Mouse (Mus musculus) forebrain, embryonic 12.5 days (tissue): ENCODE results near the gene Chn2. TPM values are rescaled to one million over a fixed set of nuclear protein-coding genes. Genes with fewer than 3 reads are reported as not detected.

Experiments used
- ATAC-seq: fragments of 200-750 bp; cut with Nextera tagmentation; 2 replicates; pipeline ENCODE4 v1.8.0; 2017; ENCODE audit warnings: moderate TSS enrichment; ENCODE audit not compliant: low FRiP score
- H3K27ac ChIP-seq: fragments of 300-500 bp; sonication (generic); 2 replicates; pipeline ENCODE4 v1.5.1; 2016; ENCODE audit warnings: mild to moderate bottlenecking
- H3K27me3 ChIP-seq: fragments of 300-500 bp; sonication (generic); 2 replicates; pipeline ENCODE4 v1.6.1; 2016; ENCODE audit warnings: mild to moderate bottlenecking
- H3K36me3 ChIP-seq: fragments of 300-500 bp; sonication (generic); replicated peaks from 2 replicates; pipeline ENCODE4 v1.6.1; 2016; ENCODE audit warnings: mild to moderate bottlenecking
- H3K4me1 ChIP-seq: fragments of 300-500 bp; sonication (generic); 2 replicates; pipeline ENCODE4 v1.6.1; 2016
- H3K4me2 ChIP-seq: fragments of 300-500 bp; sonication (generic); 2 replicates; pipeline ENCODE4 v1.6.1; 2016; ENCODE audit warnings: mild to moderate bottlenecking, moderate library complexity
- H3K4me3 ChIP-seq: fragments of 300-500 bp; sonication (generic); replicated peaks from 2 replicates; pipeline ENCODE4 v1.5.1; 2016; ENCODE audit warnings: mild to moderate bottlenecking
- H3K9ac ChIP-seq: fragments of 300-500 bp; sonication (generic); 2 replicates; pipeline ENCODE4 v1.6.1; 2016; ENCODE audit warnings: mild to moderate bottlenecking
- H3K9me3 ChIP-seq: fragments of 300-500 bp; sonication (generic); 2 replicates; pipeline ENCODE4 v1.6.1; 2016
- WGBS: fragments of 180-500 bp; shearing (Covaris S2); methylation state at CpG from one replicate; pipeline ENCODE4 v1.1.7; 2016; 5-methylcytosine and 5-hydroxymethylcytosine counted together
- polyA plus RNA-seq: library from polyadenylated mRNA; unstranded; fragments of >200 nt; fragmentation: Nextera tagmentation; extraction: Ambion mirVana; gene quantifications from 2 replicates; pipeline ENCODE4 v1.2.1, GENCODE M21; 2016

The Chn2 gene
- polyA plus RNA-seq, 1 experiment from 2014 or later: 29.8 TPM

- H3K27me3 ChIP-seq: no peaks in the 10 kb centered on the region
- WGBS: 6% methylated on average over 4 of the region's 4 CpGs
- H3K9ac ChIP-seq: no peak overlapping the region
- no peak overlapping the region for H3K4me3 ChIP-seq
- no peak overlapping the region for H3K4me2 ChIP-seq
- peak overlapping the region; percentile 65; the same call in 1 of the 2 replicates for H3K27ac ChIP-seq
- H3K9me3 ChIP-seq: no peaks in the 10 kb centered on the region
- H3K36me3 ChIP-seq: no peaks in the 10 kb centered on the region
- H3K4me1 ChIP-seq: peaks cover 34% of the 10 kb centered on the region
- peak; percentile 48; the same call in 1 of the 2 replicates for ATAC-seq
Measured at GRCm38 (mm10) chr6:54111416-54111984, 72.1 kb downstream of the Chn2 start.

GRCm38 (mm10) chr6:54113338-54113737, 74.0 kb downstream of the Chn2 start:
- Histone ChIP-seq H3K4me3 (no peak overlapping the region), H3K9me3 (no peaks in the 10 kb centered on the region), H3K36me3 (no peaks in the 10 kb centered on the region), H3K27me3 (no peaks in the 10 kb centered on the region), H3K4me1 (peaks cover 34% of the 10 kb centered on the region), H3K27ac (no peak overlapping the region), H3K4me2 (no peak overlapping the region), H3K9ac (no peak overlapping the region)
- no peak for ATAC-seq
- 86% methylated on average over 5 of the region's 5 CpGs for WGBS

- no peak overlapping the region for H3K4me3 ChIP-seq
- H3K9ac ChIP-seq: no peak overlapping the region
- no peak overlapping the region for H3K27ac ChIP-seq
- H3K27me3 ChIP-seq: no peaks in the 10 kb centered on the region
- H3K4me2 ChIP-seq: no peak overlapping the region
- WGBS: 89% methylated on average over 6 of the region's 6 CpGs
- no peaks in the 10 kb centered on the region for H3K9me3 ChIP-seq
- no peaks in the 10 kb centered on the region for H3K36me3 ChIP-seq
- peaks cover 40% of the 10 kb centered on the region for H3K4me1 ChIP-seq
- no peak for ATAC-seq
Measured at GRCm38 (mm10) chr6:54114412-54114811, 75.1 kb downstream of the Chn2 start.

- ATAC-seq: no peak
- Histone ChIP-seq H3K4me3 (no peak overlapping the region), H3K36me3 (no peaks in the 10 kb centered on the region), H3K9ac (no peak overlapping the region), H3K4me1 (peaks cover 34% of the 10 kb centered on the region), H3K4me2 (no peak overlapping the region), H3K27me3 (no peaks in the 10 kb centered on the region), H3K9me3 (no peaks in the 10 kb centered on the region), H3K27ac (no peak overlapping the region)
- WGBS: 92% methylated on average over 9 of the region's 9 CpGs
Measured at GRCm38 (mm10) chr6:54116299-54116698, 76.9 kb downstream of the Chn2 start.

- Histone ChIP-seq H3K9ac (no peak overlapping the region), H3K36me3 (no peaks in the 10 kb centered on the region), H3K9me3 (no peaks in the 10 kb centered on the region), H3K4me1 (peaks cover 27% of the 10 kb centered on the region), H3K4me3 (no peak overlapping the region), H3K4me2 (no peak overlapping the region), H3K27ac (no peak overlapping the region), H3K27me3 (no peaks in the 10 kb centered on the region)
- 92% methylated on average over 7 of the region's 7 CpGs for WGBS
- ATAC-seq: no peak
Measured at GRCm38 (mm10) chr6:54117001-54117591, 77.7 kb downstream of the Chn2 start.

- peaks cover 16% of the 10 kb centered on the region for H3K4me1 ChIP-seq
- no peaks in the 10 kb centered on the region for H3K9me3 ChIP-seq
- H3K27ac ChIP-seq: no peak overlapping the region
- H3K36me3 ChIP-seq: no peaks in the 10 kb centered on the region
- H3K4me2 ChIP-seq: no peak overlapping the region
- no peak overlapping the region for H3K4me3 ChIP-seq
- WGBS: 69% methylated on average over 3 of the region's 3 CpGs
- no peak for ATAC-seq
- H3K27me3 ChIP-seq: no peaks in the 10 kb centered on the region
- H3K9ac ChIP-seq: no peak overlapping the region
Measured at GRCm38 (mm10) chr6:54118395-54118794, 79.0 kb downstream of the Chn2 start.

GRCm38 (mm10) chr6:54118897-54119296, 79.5 kb downstream of the Chn2 start:
- Histone ChIP-seq H3K36me3 (no peaks in the 10 kb centered on the region), H3K9me3 (no peaks in the 10 kb centered on the region), H3K4me3 (no peak overlapping the region), H3K9ac (no peak overlapping the region), H3K27me3 (no peaks in the 10 kb centered on the region), H3K4me2 (no peak overlapping the region), H3K4me1 (peaks cover 16% of the 10 kb centered on the region), H3K27ac (peak overlapping the region; percentile 37)
- ATAC-seq: no peak
- 90% methylated on average over 4 of the region's 4 CpGs for WGBS

GRCm38 (mm10) chr6:54119461-54119860, 80.1 kb downstream of the Chn2 start:
- ATAC-seq: no peak
- Histone ChIP-seq H3K4me2 (no peak overlapping the region), H3K4me3 (no peak overlapping the region), H3K27ac (peak overlapping the region; percentile 37), H3K27me3 (no peaks in the 10 kb centered on the region), H3K9ac (no peak overlapping the region), H3K4me1 (peaks cover 16% of the 10 kb centered on the region), H3K9me3 (no peaks in the 10 kb centered on the region), H3K36me3 (no peaks in the 10 kb centered on the region)
- 31% methylated on average over 2 of the region's 2 CpGs for WGBS

GRCm38 (mm10) chr6:54119885-54120666, 80.7 kb downstream of the Chn2 start:
- WGBS: 24% methylated on average over 13 of the region's 13 CpGs
- Histone ChIP-seq H3K4me3 (no peak overlapping the region), H3K4me1 (peaks cover 16% of the 10 kb centered on the region), H3K9ac (no peak overlapping the region), H3K9me3 (no peaks in the 10 kb centered on the region), H3K27me3 (no peaks in the 10 kb centered on the region), H3K27ac (peak overlapping the region; percentile 63), H3K36me3 (no peaks in the 10 kb centered on the region), H3K4me2 (no peak overlapping the region)
- peak; percentile 83 for ATAC-seq

GRCm38 (mm10) chr6:54120889-54121288, 81.5 kb downstream of the Chn2 start:
- ATAC-seq: no peak
- H3K27ac ChIP-seq: no peak overlapping the region
- WGBS: 90% methylated on average over 5 of the region's 5 CpGs
- H3K4me1 ChIP-seq: peaks cover 16% of the 10 kb centered on the region
- H3K4me3 ChIP-seq: no peak overlapping the region
- H3K9ac ChIP-seq: no peak overlapping the region
- H3K9me3 ChIP-seq: no peaks in the 10 kb centered on the region
- H3K36me3 ChIP-seq: no peaks in the 10 kb centered on the region
- no peaks in the 10 kb centered on the region for H3K27me3 ChIP-seq
- no peak overlapping the region for H3K4me2 ChIP-seq

- peaks cover 4% of the 10 kb centered on the region; the same call in 1 of the 2 replicates for H3K27me3 ChIP-seq
- no peak for ATAC-seq
- H3K9ac ChIP-seq: no peak overlapping the region
- H3K4me1 ChIP-seq: peaks cover 24% of the 10 kb centered on the region
- no peak overlapping the region for H3K4me2 ChIP-seq
- no peaks in the 10 kb centered on the region for H3K36me3 ChIP-seq
- WGBS: 92% methylated on average over 3 of the region's 3 CpGs
- H3K27ac ChIP-seq: no peak overlapping the region
- no peak overlapping the region for H3K4me3 ChIP-seq
- H3K9me3 ChIP-seq: no peaks in the 10 kb centered on the region
Measured at GRCm38 (mm10) chr6:54124519-54124918, 85.2 kb downstream of the Chn2 start.

- H3K27ac ChIP-seq: no peak overlapping the region
- no peaks in the 10 kb centered on the region for H3K36me3 ChIP-seq
- H3K9ac ChIP-seq: no peak overlapping the region
- H3K27me3 ChIP-seq: peaks cover 4% of the 10 kb centered on the region; the same call in 1 of the 2 replicates
- WGBS: 94% methylated on average over 5 of the region's 5 CpGs
- no peaks in the 10 kb centered on the region for H3K9me3 ChIP-seq
- H3K4me1 ChIP-seq: peaks cover 17% of the 10 kb centered on the region
- H3K4me2 ChIP-seq: no peak overlapping the region
- H3K4me3 ChIP-seq: no peak overlapping the region
- no peak for ATAC-seq
Measured at GRCm38 (mm10) chr6:54125536-54125935, 86.2 kb downstream of the Chn2 start.
